Mouse (Mus musculus) neutrophil, adult 5-6 weeks (primary cell): Measurements from ENCODE around the gene Smarca4. TPM values are rescaled to one million over a fixed set of nuclear protein-coding genes. Genes with fewer than 3 reads are reported as not detected.
A peak's percentile ranks its signal among the peaks of the same experiment; 100 is the strongest.
"Not testable (repeated sequence)": the region's sequence is repeated elsewhere in the genome, so short reads cannot be mapped to it uniquely, and the experiment has no call there.

Experiments used
- ATAC-seq: fragments of 151-379, 151-347 bp; 2 replicates; pipeline ENCODE4 v1.8.0; 2017; ENCODE audit warnings: mild to moderate bottlenecking, moderate TSS enrichment; ENCODE audit not compliant: insufficient number of reproducible peaks, poor library complexity, low FRiP score, severe bottlenecking; ENCODE audit errors: extremely low read depth
- total RNA-seq: library from RNA; stranded (forward); fragments of 200-1000 nt; gene quantifications from 2 replicates; pipeline ENCODE4 v1.2.3, GENCODE M21; 2017

Smarca4 gene
- 70.4 and 71.1 TPM in 2 replicates for total RNA-seq

GRCm38 (mm10) chr9:21615617-21616231 is at the start of gene Smarca4:
Smarca4 (plus strand) TSS chr9:21616169.
- ATAC-seq, result peak; percentile 89

GRCm38 (mm10) chr9:21566538-21566937 is 49.4 kb upstream of the Smarca4 start:
- ATAC-seq, result no peak

- ATAC-seq, result no peak
Observed at GRCm38 (mm10) chr9:21567051-21567450, 48.9 kb upstream of the Smarca4 start.

GRCm38 (mm10) chr9:21568657-21569255 is 47.2 kb upstream of the Smarca4 start:
- no peak for ATAC-seq

GRCm38 (mm10) chr9:21574012-21574801 is 41.8 kb upstream of the Smarca4 start:
- no peak for ATAC-seq

- ATAC-seq, result no peak
Observed at GRCm38 (mm10) chr9:21575253-21575652, 40.7 kb upstream of the Smarca4 start.

- ATAC-seq, result no peak
Observed at GRCm38 (mm10) chr9:21576286-21576685, 39.7 kb upstream of the Smarca4 start.

GRCm38 (mm10) chr9:21578226-21578625 is 37.7 kb upstream of the Smarca4 start:
- no peak for ATAC-seq

- no peak for ATAC-seq
Observed at GRCm38 (mm10) chr9:21585401-21585800, 30.6 kb upstream of the Smarca4 start.

- ATAC-seq, result no peak
Observed at GRCm38 (mm10) chr9:21587678-21588349, 28.2 kb upstream of the Smarca4 start.

GRCm38 (mm10) chr9:21588350-21588749 is 27.6 kb upstream of the Smarca4 start:
- no peak for ATAC-seq

- ATAC-seq, result no peak
Observed at GRCm38 (mm10) chr9:21589538-21589937, 26.4 kb upstream of the Smarca4 start.

GRCm38 (mm10) chr9:21591127-21591830 is 24.7 kb upstream of the Smarca4 start:
- no peak for ATAC-seq

GRCm38 (mm10) chr9:21591831-21592702 is 23.9 kb upstream of the Smarca4 start:
- peak; percentile 25; the same call in 1 of the 2 replicates for ATAC-seq

GRCm38 (mm10) chr9:21592703-21593121 is 23.3 kb upstream of the Smarca4 start, which contains the start of the genes Timm29 and Yipf2:
Timm29 (plus strand) TSS chr9:21592722.
Yipf2 (minus strand) TSS chr9:21592828.
- ATAC-seq, result peak; percentile 69

- 0 out of 2 replicates have a peak, but pooled peaks have one; percentile 14 for ATAC-seq
Observed at GRCm38 (mm10) chr9:21593122-21593721, 22.7 kb upstream of the Smarca4 start.

GRCm38 (mm10) chr9:21594350-21594749 is 21.6 kb upstream of the Smarca4 start:
- ATAC-seq, result not testable (repeated sequence)
